Mouse (Mus musculus) spleen, adult 2 months (tissue): ENCODE measurements around the gene March7. TPM values are rescaled to one million over a fixed set of nuclear protein-coding genes. Genes with fewer than 3 reads are reported as not detected.

Experiments used
- DNase-seq, 2 experiments: peaks; one replicate each; pipeline versions ENCODE4 v3.0.0 to v3.0.0-alpha.2; 2012 to 2021; ENCODE audit warnings: low spot score in 2 of 2, low read depth in 1 of 2
- H3K27ac ChIP-seq: fragments of 200-500 bp; 2 replicates; pipeline ENCODE4 v1.5.1; 2012; ENCODE audit warnings: low read length, inconsistent platforms; ENCODE audit not compliant: insufficient read depth
- H3K27me3 ChIP-seq: fragments of 200-500 bp; 2 replicates; pipeline ENCODE4 v1.6.1; 2012; ENCODE audit warnings: mild to moderate bottlenecking, moderate library complexity, low read length, inconsistent platforms; ENCODE audit not compliant: control insufficient read depth, insufficient read depth
- H3K36me3 ChIP-seq: fragments of 200-500 bp; 2 replicates; pipeline ENCODE4 v1.6.1; 2012; ENCODE audit warnings: mild to moderate bottlenecking, low read length, inconsistent platforms; ENCODE audit not compliant: control insufficient read depth, insufficient read depth
- H3K4me1 ChIP-seq: fragments of 200-500 bp; 2 replicates; pipeline ENCODE4 v1.6.1; 2011; ENCODE audit warnings: inconsistent platforms; ENCODE audit not compliant: control insufficient read depth, insufficient read depth, insufficient read length
- H3K4me3 ChIP-seq: fragments of 200-500 bp; 2 replicates; pipeline ENCODE4 v1.5.1; 2011; ENCODE audit warnings: mild to moderate bottlenecking, inconsistent platforms; ENCODE audit not compliant: insufficient read depth, insufficient read length; ENCODE audit errors: extremely low read depth
- CTCF ChIP-seq: fragments of 200-500 bp; IDR thresholded peaks from 2 replicates; pipeline ENCODE4 v1.5.1; 2011; ENCODE audit warnings: mild to moderate bottlenecking, inconsistent platforms; ENCODE audit not compliant: insufficient read depth, insufficient read length, insufficient replicate concordance; ENCODE audit errors: extremely low read depth
- POLR2A ChIP-seq: fragments of 200-500 bp; IDR thresholded peaks from 2 replicates; pipeline ENCODE4 v1.6.1; 2011; ENCODE audit warnings: low read depth, low read length, inconsistent platforms
- WGBS: fragments of 180-500 bp; shearing (Covaris S2); methylation state at CpG from one replicate; pipeline ENCODE4 v1.1.7; 2018; 5-methylcytosine and 5-hydroxymethylcytosine counted together
- polyA plus RNA-seq: library from polyadenylated mRNA; depleted of rRNA; stranded (reverse); fragments of >200 nt; gene quantifications from 2 replicates; pipeline ENCODE4 v1.2.3, GENCODE M21; 2012

Gene March7
- polyA plus RNA-seq, 1 experiment = 6.4 TPM

DNA sequence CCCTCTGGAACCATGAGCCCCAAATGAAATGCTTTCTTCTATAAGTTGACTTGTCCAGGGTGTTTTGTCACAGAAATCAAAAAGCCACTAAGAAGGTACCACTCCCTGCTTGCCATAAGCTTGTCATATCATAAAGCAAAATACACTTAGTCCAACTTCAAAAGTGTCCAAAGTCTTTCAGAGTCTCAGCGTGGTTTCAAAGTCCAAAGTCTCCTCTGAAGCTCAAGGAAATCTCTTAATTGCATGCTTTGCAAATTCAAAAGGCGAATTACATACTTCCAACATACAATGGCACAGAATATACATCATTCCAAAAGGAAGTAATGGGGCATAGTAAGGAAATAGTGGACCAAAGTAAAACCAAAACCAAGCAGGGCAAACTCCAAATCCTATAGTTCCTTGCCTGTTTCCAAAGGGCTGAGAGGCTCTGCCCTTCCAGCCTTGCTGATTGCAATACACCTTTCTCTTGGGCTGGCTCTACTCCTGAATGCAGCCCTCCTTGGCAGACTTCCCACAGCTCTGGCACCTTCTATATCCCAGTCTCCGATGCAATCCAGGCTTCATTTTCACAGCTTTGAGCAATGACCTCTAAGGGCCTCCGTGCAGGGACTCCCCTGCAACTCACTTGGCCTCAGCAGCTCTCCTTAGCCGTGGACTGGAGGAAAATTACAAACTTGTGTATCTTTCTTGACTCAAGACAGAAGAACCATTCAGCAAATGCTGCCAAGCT, 51.1 kb downstream of the March7 start:
- H3K4me1 ChIP-seq = no peaks in the 10 kb centered on the region
- H3K27me3 ChIP-seq = no peaks in the 10 kb centered on the region
- no peaks in the 10 kb centered on the region for H3K36me3 ChIP-seq
- 90% methylated on average over 5 of the region's 5 CpGs for WGBS
- TF ChIP-seq POLR2A (no peak), CTCF (no peak)
- no peak for DNase-seq
- H3K4me3 ChIP-seq = no peak overlapping the region
- no peak overlapping the region for H3K27ac ChIP-seq

- no peak for DNase-seq
- Histone ChIP-seq H3K27ac (no peak overlapping the region), H3K4me1 (no peaks in the 10 kb centered on the region)
These were observed 57.9 kb downstream of the March7 start for GRCm38 (mm10) chr2:60267567-60267966.

GRCm38 (mm10) chr2:60269856-60270479, 60.3 kb downstream of the March7 start:
- no peaks in the 10 kb centered on the region for H3K36me3 ChIP-seq
- WGBS = 95% methylated on average over 14 of the region's 14 CpGs

More at GRCm38 (mm10) chr2:60267567-60267966, 57.9 kb downstream of the March7 start:
- TF ChIP-seq CTCF (no peak), POLR2A (no peak)
- 88% methylated on average over 1 of the region's 1 CpGs for WGBS
- no peak overlapping the region for H3K4me3 ChIP-seq
- no peaks in the 10 kb centered on the region for H3K27me3 ChIP-seq
- H3K36me3 ChIP-seq = no peaks in the 10 kb centered on the region

DNA sequence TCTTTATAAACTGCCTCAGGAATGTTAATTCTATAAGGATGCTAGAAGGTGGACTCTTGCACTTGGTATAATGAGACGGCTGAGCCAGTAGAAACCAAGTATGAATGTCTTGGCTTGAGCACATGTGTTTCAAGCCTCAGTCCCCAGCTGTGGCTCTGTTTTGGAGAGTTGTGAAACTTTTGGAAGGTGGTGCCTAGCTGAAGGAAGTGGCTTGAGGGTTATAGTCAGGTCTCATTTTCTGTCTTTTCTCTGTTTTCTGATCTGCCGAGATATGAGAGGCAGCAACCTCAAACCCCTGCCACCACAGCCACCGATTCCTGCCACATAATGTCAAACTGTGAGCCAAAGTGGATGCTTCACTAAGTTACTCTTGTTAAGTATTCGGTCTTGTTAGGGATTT, 68.9 kb downstream of the March7 start:
- no peak overlapping the region for H3K27ac ChIP-seq
- H3K27me3 ChIP-seq = no peaks in the 10 kb centered on the region
- no peak for DNase-seq
- H3K4me3 ChIP-seq = no peak overlapping the region
- no peaks in the 10 kb centered on the region for H3K36me3 ChIP-seq
- TF ChIP-seq POLR2A = no peak
- no peak for TF ChIP-seq CTCF
- WGBS = 34% methylated on average over 4 of the region's 4 CpGs
- H3K4me1 ChIP-seq = peaks cover 1% of the 10 kb centered on the region; the same call in 1 of the 2 replicates

More at GRCm38 (mm10) chr2:60269856-60270479, 60.3 kb downstream of the March7 start:
- no peak for DNase-seq
- no peaks in the 10 kb centered on the region for H3K4me1 ChIP-seq
- no peak overlapping the region for H3K4me3 ChIP-seq
- H3K27ac ChIP-seq = no peak overlapping the region
- H3K27me3 ChIP-seq = no peaks in the 10 kb centered on the region
- TF ChIP-seq POLR2A (no peak), CTCF (no peak)

DNA sequence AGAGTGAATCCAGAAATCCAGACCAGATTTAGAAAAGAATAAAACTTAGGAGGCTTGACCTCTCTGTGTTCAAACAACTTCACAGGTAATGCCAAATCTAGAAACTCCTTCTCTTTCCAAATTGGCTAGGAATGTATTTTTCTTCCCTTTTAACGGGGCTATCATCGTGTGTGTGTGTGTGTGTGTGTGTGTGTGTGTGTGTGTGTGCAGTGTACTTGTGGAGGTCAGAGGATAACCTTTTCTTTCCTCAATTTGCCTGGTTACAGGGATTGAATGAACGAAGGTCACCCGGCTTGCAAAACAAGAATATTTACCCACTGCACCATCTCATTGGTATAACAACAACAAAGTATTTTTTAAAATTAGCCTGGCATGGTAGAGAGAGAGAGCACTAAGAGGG, 72.9 kb downstream of the March7 start:
- Histone ChIP-seq H3K4me3 (no peak overlapping the region), H3K27me3 (no peaks in the 10 kb centered on the region; the same call in 1 of the 2 replicates), H3K36me3 (no peaks in the 10 kb centered on the region), H3K4me1 (peaks cover 6% of the 10 kb centered on the region), H3K27ac (no peak overlapping the region)
- 84% methylated on average over 4 of the region's 4 CpGs for WGBS
- no peak for TF ChIP-seq POLR2A
- TF ChIP-seq CTCF = no peak
- no peak for DNase-seq

- 41% methylated on average over 9 of the region's 9 CpGs for WGBS
- DNase-seq = no peak
- no peaks in the 10 kb centered on the region for H3K36me3 ChIP-seq
- H3K27me3 ChIP-seq = no peaks in the 10 kb centered on the region; the same call in 1 of the 2 replicates
- TF ChIP-seq POLR2A (no peak), CTCF (no peak)
- peak overlapping the region; percentile 42; the same call in 1 of the 2 replicates for H3K4me3 ChIP-seq
- H3K4me1 ChIP-seq = peaks cover 9% of the 10 kb centered on the region
- peak overlapping the region; percentile 54 for H3K27ac ChIP-seq
These were observed 73.6 kb downstream of the March7 start for GRCm38 (mm10) chr2:60283208-60283750.
